Mouse (Mus musculus) CH12.LX (cell line): ENCODE data around the gene D17H6S53E.

Experiments used
- BHLHE40 ChIP-seq: IDR thresholded peaks from 2 replicates; pipeline ENCODE4 v1.6.1; 2011; ENCODE audit warnings: mild to moderate bottlenecking, low read depth, low read length, improper control_type of control experiment
- CTCF ChIP-seq, 2 experiments: IDR thresholded peaks in 1 of 2; conservative IDR thresholded peaks in 1 of 2; 2 replicates each; pipeline ENCODE4 v1.5.1; 2011 to 2012; ENCODE audit warnings: low read depth in 2 of 2, low read length in 2 of 2, improper control_type of control experiment in 1 of 2, inconsistent platforms in 1 of 2, mild to moderate bottlenecking in 1 of 2, moderate library complexity in 1 of 2
- EP300 ChIP-seq: IDR thresholded peaks from 2 replicates; pipeline ENCODE4 v1.6.1; 2011; ENCODE audit warnings: low read length, improper control_type of control experiment
- GABPA ChIP-seq: IDR thresholded peaks from 2 replicates; pipeline ENCODE4 v1.6.1; 2012; ENCODE audit warnings: low read depth, low read length, improper control_type of control experiment, inconsistent platforms; ENCODE audit not compliant: insufficient replicate concordance
- MAX ChIP-seq: IDR thresholded peaks from 2 replicates; pipeline ENCODE4 v1.6.1; 2011; ENCODE audit warnings: low read length, improper control_type of control experiment
- POLR2A ChIP-seq: IDR thresholded peaks from 2 replicates; pipeline ENCODE4 v1.6.1; 2011; ENCODE audit warnings: low read depth, mild to moderate bottlenecking, improper control_type of control experiment, low read length
- RCOR1 ChIP-seq: conservative IDR thresholded peaks from 2 replicates; pipeline ENCODE4 v1.6.1; 2012; ENCODE audit warnings: low read depth, mild to moderate bottlenecking, inconsistent platforms, low read length, improper control_type of control experiment
- USF1 ChIP-seq: IDR thresholded peaks from 2 replicates; pipeline ENCODE4 v1.6.1; 2014; ENCODE audit warnings: low read depth, mild to moderate bottlenecking, inconsistent platforms, low read length, improper control_type of control experiment
- USF2 ChIP-seq: conservative IDR thresholded peaks from 2 replicates; pipeline ENCODE4 v1.6.1; 2011; ENCODE audit warnings: low read depth, low read length, improper control_type of control experiment
- ZC3H11A ChIP-seq: IDR thresholded peaks from 2 replicates; pipeline ENCODE4 v1.6.1; 2012; ENCODE audit warnings: low read depth, mild to moderate bottlenecking, inconsistent platforms, low read length, improper control_type of control experiment
- ZNF384 ChIP-seq: IDR thresholded peaks from 2 replicates; pipeline ENCODE4 v1.6.1; 2012; ENCODE audit warnings: low read depth, low read length, improper control_type of control experiment, inconsistent platforms

DNA sequence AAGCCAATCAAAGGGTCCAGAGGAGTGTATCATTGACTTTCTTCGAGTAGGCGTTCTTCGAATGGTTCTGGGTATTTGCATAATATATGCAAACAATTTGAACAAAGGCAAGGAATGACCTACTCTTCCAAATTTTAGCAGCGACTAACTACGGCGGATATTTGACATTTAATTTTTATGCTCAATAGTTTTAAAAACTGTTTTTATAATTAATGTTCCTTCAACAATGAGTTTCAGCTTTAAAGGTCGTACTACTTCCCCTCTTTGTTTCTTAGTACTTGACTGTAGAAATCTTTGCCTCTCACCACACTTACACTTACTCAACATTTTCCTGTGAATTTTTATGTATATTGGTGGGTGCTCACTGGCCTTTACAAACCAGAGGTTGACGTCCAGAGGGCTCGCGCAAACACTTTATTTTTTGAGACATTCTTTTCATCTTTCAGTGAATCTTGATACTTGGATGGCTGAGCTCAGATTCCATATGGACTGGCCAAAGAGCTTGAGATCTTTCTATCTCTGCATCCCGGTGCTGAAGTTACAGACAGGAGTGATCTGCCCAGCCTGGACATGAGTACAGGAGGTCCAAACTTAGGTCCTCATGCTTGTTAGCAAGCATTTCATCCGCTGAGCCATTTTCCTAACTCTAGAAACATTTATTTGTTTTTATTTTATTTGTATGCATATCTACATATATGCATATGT, 39.4 kb downstream of the D17H6S53E start:
- TF ChIP-seq BHLHE40 = no peak
- no peak for TF ChIP-seq GABPA
- TF ChIP-seq ZNF384 = no peak
- no peak for TF ChIP-seq CTCF (conservative IDR thresholded peaks at IDR 0.05 in 1 of 2, IDR thresholded peaks at IDR 0.05 in 1 of 2; ENCODE audit: low read depth in 2 of 2, low read length in 2 of 2)
- TF ChIP-seq USF2 = no peak
- TF ChIP-seq MAX = no peak
- TF ChIP-seq EP300 = peak; percentile 55; the same call in 1 of the 2 replicates
- TF ChIP-seq USF1 = no peak
- no peak for TF ChIP-seq POLR2A
- no peak for TF ChIP-seq ZC3H11A
- no peak for TF ChIP-seq RCOR1
